Mouse (Mus musculus) lung, postnatal 4 days (tissue): ENCODE measurements at regions not wholly inside any gene's neighbourhood (a gene's known extent, or its start where the extent isn't known, plus 50 kb on each side); places are given as distances from the start of the nearest gene placed in this dataset.

Experiments used
- DNase-seq, 2 experiments: peaks; one replicate each; pipeline ENCODE4 v3.0.0; 2021

DNA sequence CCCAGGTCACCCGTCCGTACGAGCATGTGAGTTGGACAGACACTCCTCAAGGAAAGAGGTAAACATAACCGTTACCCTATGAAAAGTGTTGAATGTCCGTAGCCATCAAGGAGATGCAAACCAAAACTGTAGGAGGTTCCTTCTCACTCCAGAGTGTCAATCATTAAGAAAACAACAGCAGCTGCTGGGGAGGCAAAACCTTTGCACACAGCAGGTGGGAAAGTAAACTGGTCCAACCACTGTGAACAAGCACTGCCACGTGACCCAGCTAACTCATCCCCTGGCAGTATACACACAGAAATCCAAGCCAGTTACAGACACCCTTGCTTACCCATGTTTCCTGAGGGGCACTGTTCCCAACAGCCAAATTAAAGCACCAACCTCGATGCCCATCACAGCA, 54.7 kb upstream of the Irx5 start:
- DNase-seq = no peak

- no peak for DNase-seq
Measured at GRCm38 (mm10) chr8:92301029-92301428, 56.4 kb upstream of the Irx5 start.

DNA sequence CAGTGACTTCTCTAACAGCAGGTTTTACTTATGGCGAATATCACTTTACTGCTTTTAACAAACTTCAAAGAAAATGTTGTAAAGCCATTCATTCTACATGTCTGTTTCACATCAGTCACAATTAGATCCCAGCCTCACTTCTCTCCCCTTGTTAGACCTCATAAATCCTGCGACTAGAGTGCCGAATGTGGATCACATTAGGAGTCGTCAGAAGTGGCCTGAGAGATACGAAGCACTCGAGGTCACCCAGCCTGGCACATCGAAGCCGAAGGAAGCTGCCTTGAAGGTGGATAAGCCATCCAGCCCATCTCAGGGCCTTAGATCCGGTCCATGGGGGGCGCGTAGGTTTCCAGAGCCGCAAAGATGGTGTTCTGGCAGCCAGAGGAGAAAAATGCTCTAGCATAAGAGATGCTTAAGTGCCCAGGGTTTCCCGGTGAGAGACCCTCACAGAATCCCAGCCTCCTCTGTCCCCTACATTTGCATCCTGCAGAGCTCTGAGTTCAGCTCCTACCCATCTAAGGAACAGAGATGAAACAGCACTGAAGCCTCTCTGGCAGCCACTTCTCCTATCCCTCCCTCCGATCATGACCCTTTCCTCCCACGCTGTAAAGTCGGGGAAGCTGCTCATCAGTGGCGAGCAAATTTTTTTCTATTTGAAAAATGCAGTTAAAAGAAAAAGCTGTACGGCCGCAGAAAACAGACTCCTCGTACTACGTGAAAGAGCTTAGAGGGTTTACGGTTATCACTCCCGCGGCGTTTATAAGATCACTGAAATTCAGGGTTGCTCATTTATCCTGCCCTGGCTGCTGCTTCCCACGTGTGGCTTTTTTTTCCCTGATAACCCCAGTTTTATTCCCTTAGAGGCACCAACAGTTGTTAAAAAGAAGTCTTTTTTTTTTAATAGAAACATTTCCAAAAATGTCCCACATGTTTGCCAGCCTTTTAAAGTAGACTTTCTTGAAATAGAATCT, 70.3 kb upstream of the Irx5 start:
- no peak for DNase-seq

- no peak for DNase-seq
Measured at GRCm38 (mm10) chr8:92275755-92276154, 81.7 kb upstream of the Irx5 start.

DNA sequence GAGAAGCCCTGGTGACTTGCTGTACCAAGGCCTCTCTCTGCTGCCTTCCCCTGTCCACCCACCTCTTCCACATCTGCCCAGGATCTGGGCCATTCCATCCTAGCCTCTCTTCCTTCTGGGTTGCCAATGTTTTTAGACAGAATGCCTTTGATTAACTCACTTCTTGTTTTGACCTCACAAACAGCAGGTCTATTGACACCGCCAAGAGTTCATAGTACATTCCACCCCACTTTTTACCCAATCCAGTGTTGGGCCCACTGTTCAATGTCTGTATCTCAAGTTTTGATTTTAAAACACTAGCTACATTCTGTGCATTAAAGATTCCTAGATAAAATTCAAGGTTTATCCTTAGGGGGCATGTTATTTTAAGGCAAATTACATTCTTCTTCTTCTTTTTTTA, 84.7 kb upstream of the Irx5 start:
- DNase-seq = no peak

DNA sequence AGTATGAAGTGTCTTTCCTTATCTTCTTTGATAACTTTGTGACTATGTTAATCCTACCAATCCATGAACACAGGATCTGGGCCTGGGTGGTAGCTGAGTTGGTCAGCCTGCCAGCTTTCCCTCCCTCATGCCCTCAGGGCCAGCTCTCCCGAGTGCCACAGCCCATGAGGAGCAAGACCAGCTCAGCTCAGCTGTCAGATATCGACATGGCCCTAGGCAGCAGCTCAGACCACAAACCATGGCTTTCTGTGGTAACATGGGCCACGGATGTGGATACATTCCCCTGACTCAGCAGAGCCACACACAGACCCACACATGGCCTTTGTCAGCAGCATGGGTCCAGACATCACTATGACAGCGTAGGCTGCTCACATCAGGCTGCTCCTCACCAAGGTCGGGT, 85.4 kb upstream of the Irx5 start:
- DNase-seq = no peak

GRCm38 (mm10) chr8:92270636-92271035, 86.8 kb upstream of the Irx5 start:
- DNase-seq = no peak

- DNase-seq = no peak
Measured at GRCm38 (mm10) chr8:92267415-92267814, 90.0 kb upstream of the Irx5 start.

GRCm38 (mm10) chr8:92260056-92260455, 97.4 kb upstream of the Irx5 start:
- DNase-seq = no peak

GRCm38 (mm10) chr8:92258258-92258657, 99.2 kb upstream of the Irx5 start:
- DNase-seq = no peak

- peak in 1 of 2 experiments; percentile 47 for DNase-seq
Measured at GRCm38 (mm10) chr8:92252597-92253375, 104.6 kb upstream of the Irx5 start.

GRCm38 (mm10) chr8:92246301-92246700, 111.1 kb upstream of the Irx5 start:
- no peak for DNase-seq

DNA sequence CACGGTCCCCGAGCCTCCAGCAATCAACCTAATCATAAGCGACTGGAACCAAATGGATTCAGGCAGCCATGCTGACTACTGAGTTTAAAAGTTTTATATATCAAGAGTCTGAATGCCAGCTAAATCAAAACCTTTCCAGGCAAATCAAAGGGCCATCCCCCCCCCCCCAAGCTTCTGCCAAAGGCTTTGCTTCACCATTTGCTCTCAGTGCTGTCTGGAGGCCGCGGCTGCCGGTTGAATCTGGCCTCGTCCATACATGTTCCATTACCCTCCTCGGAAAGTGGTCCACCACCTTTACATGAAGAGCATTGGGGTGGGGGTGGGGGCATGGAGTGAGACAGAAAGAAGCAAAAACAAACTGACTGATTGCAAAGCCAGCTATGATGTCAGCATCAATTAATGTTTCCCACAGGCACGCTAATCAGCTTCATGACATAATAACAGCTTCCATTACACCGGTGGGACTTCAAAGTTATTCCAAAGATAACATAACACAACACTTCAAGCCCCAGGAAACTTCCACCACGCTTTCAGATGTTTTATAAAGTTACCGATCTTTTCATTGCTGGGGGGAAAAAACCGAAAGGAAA, 116.6 kb upstream of the Irx5 start:
- DNase-seq = no peak

- DNase-seq = no peak
Measured at GRCm38 (mm10) chr8:92231326-92232225, 125.8 kb upstream of the Irx5 start.

DNA sequence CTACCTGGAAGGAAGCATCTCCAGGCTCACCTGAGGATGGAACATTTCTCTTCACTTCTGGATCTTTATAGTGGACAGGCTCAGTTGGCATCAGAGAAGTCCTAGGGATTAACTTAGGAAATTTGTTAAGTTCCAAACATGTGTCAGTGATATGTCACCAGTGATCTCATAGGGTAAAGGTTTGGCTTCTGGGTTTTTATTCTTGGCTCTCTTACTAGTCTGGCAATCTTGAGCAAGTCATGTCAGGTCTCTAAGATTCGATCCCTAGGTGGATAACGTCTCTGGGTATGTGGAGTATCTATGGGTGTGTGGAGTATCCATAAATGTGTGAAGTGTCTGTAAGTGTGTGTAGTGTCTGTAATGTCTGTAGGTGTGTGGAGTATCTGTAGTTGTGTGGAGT, 127.9 kb upstream of the Irx5 start:
- no peak for DNase-seq

DNA sequence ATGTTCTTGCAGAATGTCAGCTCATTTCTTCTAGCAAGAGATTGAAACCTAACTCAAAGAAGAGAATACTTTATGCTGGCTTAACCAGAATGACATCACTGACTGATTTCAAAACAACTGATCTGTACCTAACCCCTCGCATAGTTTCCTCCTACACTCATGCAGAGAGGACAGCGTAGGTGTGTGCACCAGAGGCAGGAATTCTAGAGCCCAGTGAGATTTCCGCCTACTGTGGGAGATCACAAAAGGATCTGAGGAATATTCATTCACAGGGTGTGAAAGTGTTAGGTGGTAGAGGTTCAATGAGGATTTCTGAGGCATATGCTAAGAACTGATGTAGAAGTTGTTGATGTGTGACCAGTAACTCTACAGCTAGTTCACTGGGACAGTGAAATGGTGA, 132.5 kb upstream of the Irx5 start:
- DNase-seq = no peak

DNA sequence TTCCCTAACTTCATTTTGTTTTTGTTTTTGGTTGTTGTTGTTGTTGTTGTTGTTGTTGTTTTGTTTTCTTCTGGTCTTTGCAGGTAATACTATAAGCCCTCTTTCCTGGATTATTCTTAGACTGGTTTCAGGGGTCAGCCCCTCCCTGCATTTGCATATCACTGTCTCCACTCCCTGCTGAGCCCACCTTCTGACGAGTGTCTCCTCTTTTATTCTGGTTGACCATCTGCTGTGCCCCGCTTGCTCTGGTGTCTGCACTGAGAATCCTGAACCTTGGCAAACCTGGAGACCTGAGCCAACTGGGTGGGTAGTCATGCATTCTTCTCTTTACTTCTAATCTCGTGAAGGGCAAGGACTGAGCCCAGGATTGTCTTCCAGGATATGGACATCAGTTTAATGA, 134.4 kb upstream of the Irx5 start:
- DNase-seq = no peak

DNA sequence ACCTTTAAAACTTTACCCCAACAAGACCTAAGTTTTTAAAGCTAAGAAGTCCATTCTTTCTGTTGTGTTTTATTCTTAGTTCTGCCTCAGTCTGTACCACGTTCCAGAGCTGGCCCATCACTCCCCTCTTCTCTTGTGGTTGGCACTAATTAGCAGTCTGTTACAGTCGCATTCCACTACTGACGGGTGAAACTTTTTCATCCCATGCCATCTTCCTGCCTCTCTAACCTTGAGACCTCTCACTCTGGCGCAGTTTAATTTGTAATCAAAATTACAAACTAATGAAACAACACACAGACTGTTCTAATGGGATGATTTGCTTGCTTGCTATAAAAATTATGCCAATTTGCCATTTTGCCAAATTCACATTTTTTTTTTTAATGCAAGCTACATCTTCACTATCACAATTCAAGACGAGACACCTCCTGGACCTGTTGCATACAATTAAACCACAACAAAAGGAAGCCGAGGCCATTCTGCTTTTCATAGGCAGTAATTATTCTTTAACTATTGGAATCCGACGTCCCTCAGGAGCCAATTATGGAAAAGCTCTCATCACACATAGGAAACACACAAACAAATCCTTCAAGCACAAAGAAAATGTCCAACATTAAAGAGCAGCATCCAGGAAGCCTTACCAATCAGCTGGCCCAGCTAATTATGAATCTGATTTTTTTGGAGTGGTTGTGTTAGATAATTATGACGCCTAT, 138.1 kb upstream of the Irx5 start:
- no peak for DNase-seq

DNA sequence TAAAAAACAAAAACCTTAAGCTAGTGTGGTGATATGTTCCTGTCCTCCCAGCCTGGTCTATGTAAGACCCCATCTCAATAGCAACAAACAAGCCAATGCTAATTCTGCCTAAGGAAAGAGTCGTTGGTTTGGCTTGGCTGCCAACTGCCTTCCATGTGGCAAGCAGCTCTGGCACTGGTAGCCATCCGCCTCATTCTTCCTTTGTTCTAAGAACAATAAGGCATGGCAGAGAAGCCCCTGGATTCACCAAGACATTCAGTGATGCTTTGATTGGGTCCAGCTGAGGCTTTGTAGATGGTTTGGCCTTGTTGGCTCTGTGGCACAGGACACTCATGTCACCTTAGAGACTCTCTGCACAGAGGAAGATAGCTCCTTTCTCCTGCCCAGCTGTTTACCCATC, 139.9 kb upstream of the Irx5 start:
- no peak for DNase-seq

DNA sequence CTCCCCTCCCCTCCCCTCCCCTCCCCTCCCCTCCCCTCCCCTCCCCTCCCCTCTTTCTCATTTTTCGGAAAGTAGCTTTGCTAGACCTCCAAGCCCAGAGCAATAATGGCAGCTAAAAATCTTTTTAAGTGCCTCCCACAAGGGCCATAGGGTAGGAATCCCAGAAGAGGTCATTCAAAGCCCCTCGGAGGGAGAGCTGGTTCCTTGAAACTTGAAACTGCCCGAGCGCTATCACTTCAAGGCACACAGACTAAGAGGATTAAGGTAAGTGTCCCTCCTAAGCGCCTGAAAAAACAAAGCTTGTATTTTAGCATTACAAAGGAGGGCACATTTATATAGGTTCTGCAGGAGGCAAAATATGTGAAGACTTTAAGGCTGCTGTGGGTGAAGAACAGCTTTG, 141.2 kb upstream of the Irx5 start:
- DNase-seq = no peak

DNA sequence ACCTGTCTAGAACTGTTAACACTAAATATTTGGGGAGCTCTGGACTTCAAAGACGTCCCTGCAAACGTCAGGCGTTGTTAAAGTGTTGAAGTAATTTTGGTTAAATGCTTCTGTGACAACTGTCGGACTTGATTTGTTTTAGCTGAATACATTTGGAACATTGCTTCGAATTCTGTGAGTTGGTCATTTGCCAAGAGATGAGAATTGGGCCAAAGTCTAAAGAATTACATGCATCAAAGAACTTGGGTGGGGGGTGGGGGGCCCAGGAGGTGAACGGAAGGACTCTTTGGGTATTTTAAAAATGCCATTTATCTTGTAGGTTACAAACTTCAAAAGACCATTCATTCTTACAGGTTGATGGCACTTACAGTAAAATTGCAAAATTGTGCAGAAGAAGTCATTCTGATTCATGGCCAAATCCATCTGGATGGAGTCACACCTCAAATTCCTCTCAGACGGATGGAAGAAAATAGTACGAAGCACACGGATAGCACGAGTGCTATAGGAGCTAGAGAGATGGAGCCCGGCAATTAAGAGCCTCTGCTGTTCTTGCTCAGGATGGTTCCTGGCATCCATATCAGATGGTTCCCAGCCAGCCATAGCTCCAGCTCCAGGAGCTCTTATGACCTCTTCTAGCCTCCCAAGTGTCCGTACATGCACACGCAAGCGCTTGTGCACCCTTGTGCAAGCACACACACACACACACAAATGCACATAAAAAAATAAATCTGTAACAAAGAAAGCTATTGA, 144.5 kb upstream of the Irx5 start:
- no peak for DNase-seq
